Mouse (Mus musculus) ES-Bruce4 (cell line): ENCODE results near the gene Ttll12.

Experiments
- CTCF ChIP-seq: IDR thresholded peaks from one replicate; pipeline ENCODE4 v1.8.1; 2011; ENCODE audit warnings: low read depth, low read length
- EP300 ChIP-seq: IDR thresholded peaks from 2 replicates; pipeline ENCODE4 v1.6.1; 2011; ENCODE audit warnings: low read depth, low read length; ENCODE audit not compliant: insufficient read depth

- TF ChIP-seq CTCF = no peak
- no peak for TF ChIP-seq EP300
Observed at GRCm38 (mm10) chr15:83560941-83561477, 33.9 kb downstream of the Ttll12 start.
